In the genomic region with DNA sequence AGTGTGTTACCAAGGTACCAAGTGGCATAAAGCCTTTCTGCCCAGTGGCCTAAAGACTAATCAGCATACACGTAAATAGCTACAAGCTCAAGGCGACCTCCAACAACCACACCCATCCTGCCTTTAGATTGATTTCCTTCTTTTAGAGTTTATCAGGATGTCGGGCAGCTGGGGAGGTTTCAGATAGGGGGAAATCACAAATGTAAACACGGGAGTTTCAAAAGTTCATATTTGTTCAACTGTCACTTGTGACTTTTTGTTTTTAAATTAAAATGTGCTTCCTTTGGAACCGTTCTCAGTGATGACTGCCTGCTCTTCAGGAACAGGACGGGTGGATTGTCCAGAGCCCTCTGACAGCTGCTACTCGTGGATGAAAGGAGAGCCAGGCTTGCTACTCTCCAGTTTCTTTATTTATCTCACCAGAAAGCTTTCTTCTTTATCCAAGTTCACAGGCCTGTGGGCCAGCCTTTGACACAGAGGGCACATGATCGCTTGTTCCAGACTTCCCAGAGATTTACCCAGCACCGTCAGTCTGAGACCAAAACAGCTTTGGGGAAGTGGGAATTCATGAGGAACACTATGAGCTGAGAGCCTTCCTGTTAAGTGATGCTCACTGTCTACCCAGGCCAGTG, we compare ENCODE assay signal across 14 mouse cellular contexts. TPM values are rescaled to one million over a fixed set of nuclear protein-coding genes. Genes with fewer than 3 reads are reported as not detected.
A peak's percentile ranks its signal among the peaks of the same experiment; 100 is the strongest.
DNase-seq lines count a peak whose midpoint lies in the region; ATAC-seq and TF ChIP-seq lines count a peak whose summit lies in the region.
"Had no signal": no experiment of that assay in that cellular context is flagged by ENCODE, and none has a peak within 500 bp of the region (broad histone marks: within the 10 kb centered on the region; RNA-seq: fewer than 3 reads in every experiment).

No protein-coding gene starts in this region.

- no peak for DNase-seq in kidney, adult 8-10 months
- DNase-seq in heart, postnatal 0 days (ENCODE audit: low spot score), result peak; percentile 31
- peak; percentile 59 for DNase-seq in lung, postnatal 25 days (ENCODE audit: low spot score)
- DNase-seq in B cell, adult 2 months, result no peak
- DNase-seq in layer of hippocampus, adult 18-20 months (ENCODE audit: low spot score in 2 of 2), result no peak
- no peak for DNase-seq in cerebellum, postnatal 4 days (ENCODE audit: low spot score in 2 of 2)
- DNase-seq: cerebellum, adult 9-10 months; gastrocnemius, postnatal 14 days; thymus, postnatal 4 days had no signal

- H3K27me3 ChIP-seq in kidney, embryonic 16.5 days (ENCODE audit: insufficient read depth, low read length), result no peaks in the 10 kb centered on the region
- no peaks in the 10 kb centered on the region for H3K27me3 ChIP-seq in heart, postnatal 0 days (ENCODE audit: control insufficient read depth, insufficient read depth, low read length)

- whole genome bisulfite sequencing in kidney, embryonic 16.5 days, result 38% methylated on average over 9 of the region's 9 CpGs
- 10% methylated on average over 9 of the region's 9 CpGs for WGBS in heart, postnatal 0 days

- no peaks in the 10 kb centered on the region for H3K9me3 ChIP-seq in kidney, embryonic 16.5 days (ENCODE audit: low read length)
- H3K9me3 ChIP-seq in heart, postnatal 0 days (replicated peaks; ENCODE audit: control insufficient read depth, low read length), result no peaks in the 10 kb centered on the region

- no peak overlapping the region for H3K9ac ChIP-seq in kidney, embryonic 16.5 days (replicated peaks; ENCODE audit: low read length)
- no peak overlapping the region for H3K9ac ChIP-seq in heart, postnatal 0 days (replicated peaks; ENCODE audit: low read depth, low read length)

- H3K4me1 ChIP-seq in kidney, embryonic 16.5 days (ENCODE audit: insufficient read depth, low read length), result no peaks in the 10 kb centered on the region; the same call in 1 of the 2 replicates
- H3K4me1 ChIP-seq in cortical plate, adult 2 months (ENCODE audit: control insufficient read depth, insufficient read depth, low read length), result no peaks in the 10 kb centered on the region; the same call in 1 of the 2 replicates
- H3K4me1 ChIP-seq in heart, postnatal 0 days (ENCODE audit: control insufficient read depth, insufficient read depth), result peaks cover 13% of the 10 kb centered on the region

- TF ChIP-seq EP300 in heart, postnatal 0 days (IDR thresholded peaks at IDR 0.05; ENCODE audit: low read depth), result peak; percentile 57; the same call in 1 of the 2 replicates

- peak overlapping the region; percentile 11; the same call in 1 of the 2 replicates for H3K27ac ChIP-seq in kidney, embryonic 16.5 days (ENCODE audit: low read length)
- H3K27ac ChIP-seq in cortical plate, adult 2 months (ENCODE audit: insufficient read depth, low read length), result peak overlapping the region; percentile 56; the same call in 1 of the 2 replicates
- H3K27ac ChIP-seq in heart, postnatal 0 days (ENCODE audit: low read depth), result peak overlapping the region; percentile 74

- TF ChIP-seq CTCF in cortical plate, adult 2 months (IDR thresholded peaks at IDR 0.05; ENCODE audit: extremely low read depth, insufficient read depth, low read length), result no peak
- no peak for TF ChIP-seq CTCF in heart, postnatal 0 days (IDR thresholded peaks at IDR 0.05; ENCODE audit: low read depth)

- no peak overlapping the region for H3K4me3 ChIP-seq in kidney, embryonic 16.5 days (ENCODE audit: low read length)
- no peak overlapping the region for H3K4me3 ChIP-seq in cortical plate, adult 2 months (ENCODE audit: insufficient read depth, low read length)
- no peak overlapping the region for H3K4me3 ChIP-seq in heart, postnatal 0 days (ENCODE audit: low read depth, low read length)

- H3K36me3 ChIP-seq in kidney, embryonic 16.5 days (ENCODE audit: insufficient read depth, low read length), result no peaks in the 10 kb centered on the region
- no peaks in the 10 kb centered on the region for H3K36me3 ChIP-seq in heart, postnatal 0 days (replicated peaks; ENCODE audit: control insufficient read depth, insufficient read depth, low read length)

- ATAC-seq in kidney, embryonic 16.5 days (ENCODE audit: low FRiP score, low TSS enrichment), result no peak
- peak; percentile 49 for ATAC-seq in heart, postnatal 0 days (ENCODE audit: insufficient read depth, low read depth)

- H3K4me2 ChIP-seq in kidney, embryonic 16.5 days (replicated peaks; ENCODE audit: low read depth, low read length), result no peak overlapping the region
- peak overlapping the region; percentile 24; the same call in 1 of the 2 replicates for H3K4me2 ChIP-seq in heart, postnatal 0 days (ENCODE audit: low read depth, low read length)

- TF ChIP-seq POLR2A in cortical plate, adult 2 months (IDR thresholded peaks at IDR 0.05; ENCODE audit: extremely low read depth, insufficient read depth, low read length), result no peak

RNA-seq across cellular contexts. Expression of a gene that starts 23.0 kb away (rescaled TPM):
- 0.06 TPM in 1 of 2 replicates, not detected in the other for polyA plus RNA-seq in kidney, embryonic 16.5 days (2015; fragmentation: Nextera tagmentation; extraction: Ambion mirVana)
- not detected in 2 replicates for polyA plus RNA-seq in cortical plate, adult 2 months (2012; rRNA removed)
- total RNA-seq in heart, postnatal 0 days (2014; rRNA removed; ENCODE audit: low replicate concordance), result not detected in 2 replicates
- polyA plus RNA-seq in heart, postnatal 0 days (2015; fragmentation: Nextera tagmentation; extraction: Ambion mirVana), result not detected in 2 replicates
- total RNA-seq in layer of hippocampus, adult 18-20 months (2021), result not detected
- total RNA-seq: adrenal gland, postnatal 36 days; gastrocnemius, postnatal 14 days; midbrain, postnatal 0 days had no signal
- polyA plus RNA-seq: large intestine, adult 2 months; midbrain, postnatal 0 days had no signal

RNA-seq across cellular contexts. Expression of a gene that starts 33.1 kb away (rescaled TPM):
- polyA plus RNA-seq in kidney, embryonic 16.5 days (2015; fragmentation: Nextera tagmentation; extraction: Ambion mirVana), result 18.1 and 18.7 TPM in 2 replicates
- polyA plus RNA-seq in cortical plate, adult 2 months (2012; rRNA removed), result 4.7 and 5.6 TPM in 2 replicates
- total RNA-seq in heart, postnatal 0 days (2014; rRNA removed; ENCODE audit: low replicate concordance), result 7.1 and 8.0 TPM in 2 replicates
- 9.4 and 10.1 TPM in 2 replicates for polyA plus RNA-seq in heart, postnatal 0 days (2015; fragmentation: Nextera tagmentation; extraction: Ambion mirVana)
- total RNA-seq in layer of hippocampus, adult 18-20 months (2021), result 1 to 10 TPM; 2.6 to 3.1 TPM

Comparison
In these comparisons a context has a peak if more than half of its experiments do, and no peak if none do; other contexts are left out.
1. H3K27ac ChIP-seq: peak in every context shown above with its lines; median percentile 74 in heart, postnatal 0 days; 56 in cortical plate, adult 2 months; 11 in kidney, embryonic 16.5 days.
2. DNase-seq: peak in heart, postnatal 0 days (single experiment) and lung, postnatal 25 days (single experiment); none in kidney, adult 8-10 months (0 of 2), B cell, adult 2 months (0 of 2), layer of hippocampus, adult 18-20 months (0 of 2) and cerebellum, postnatal 4 days (0 of 2).